Comparison of ENCODE assay signal across 21 mouse cellular contexts in genomic region chr19:29120311-29120710, GRCm38 (mm10).
"Had no signal": no experiment of that assay in that cellular context is flagged by ENCODE, and none has a peak within 500 bp of the region (broad histone marks: within the 10 kb centered on the region; RNA-seq: fewer than 3 reads in every experiment).

No protein-coding gene starts in this region.

- H3K4me3 ChIP-seq: hindbrain, embryonic 15.5 days; limb, embryonic 12.5 days; limb, embryonic 15.5 days; lung, embryonic 15.5 days; megakaryocyte, embryonic 14.5 days; midbrain, embryonic 10.5 days; midbrain, embryonic 13.5 days; myocyte; neural tube, embryonic 13.5 days; stomach, embryonic 15.5 days had no signal

- H3K4me1 ChIP-seq: hindbrain, embryonic 15.5 days; limb, embryonic 15.5 days; lung, embryonic 15.5 days; midbrain, embryonic 10.5 days; midbrain, embryonic 13.5 days; neural tube, embryonic 13.5 days; stomach, embryonic 15.5 days had no signal

- H3K4me2 ChIP-seq: hindbrain, embryonic 15.5 days; limb, embryonic 12.5 days; limb, embryonic 15.5 days; lung, embryonic 15.5 days; midbrain, embryonic 13.5 days; neural tube, embryonic 13.5 days; stomach, embryonic 15.5 days had no signal

- H3K9ac ChIP-seq: hindbrain, embryonic 15.5 days; limb, embryonic 12.5 days; limb, embryonic 15.5 days; liver, embryonic 14.5 days; lung, embryonic 15.5 days; midbrain, embryonic 13.5 days; neural tube, embryonic 13.5 days; stomach, embryonic 15.5 days had no signal

- DNase-seq: left cerebral cortex, postnatal 4 days; lung, adult 18-20 months; lung, postnatal 10 days; lung, postnatal 36 days; retina, postnatal 1 day; right cerebral cortex, postnatal 25 days; spleen, adult 18-20 months; thymus, postnatal 25 days had no signal

- H3K9me3 ChIP-seq: hindbrain, embryonic 15.5 days; limb, embryonic 12.5 days; limb, embryonic 15.5 days; lung, embryonic 15.5 days; megakaryocyte, embryonic 14.5 days; midbrain, embryonic 10.5 days; midbrain, embryonic 13.5 days; neural tube, embryonic 13.5 days; stomach, embryonic 15.5 days had no signal

- ATAC-seq: intestine, postnatal 0 days; midbrain, embryonic 13.5 days; midbrain, embryonic 16.5 days had no signal

- H3K27ac ChIP-seq: hindbrain, embryonic 15.5 days; limb, embryonic 12.5 days; limb, embryonic 15.5 days; liver, embryonic 14.5 days; lung, embryonic 15.5 days; midbrain, embryonic 10.5 days; midbrain, embryonic 13.5 days; neural tube, embryonic 13.5 days; stomach, embryonic 15.5 days had no signal

- H3K27me3 ChIP-seq: hindbrain, embryonic 15.5 days; limb, embryonic 12.5 days; limb, embryonic 15.5 days; lung, embryonic 15.5 days; megakaryocyte, embryonic 14.5 days; midbrain, embryonic 13.5 days; neural tube, embryonic 13.5 days; stomach, embryonic 15.5 days had no signal
